Mouse (Mus musculus) erythroblast, embryonic 14.5 days (primary cell): ENCODE data around the gene Epb41l4b. TPM values are rescaled to one million over a fixed set of nuclear protein-coding genes. Genes with fewer than 3 reads are reported as not detected.

ENCODE experiments used
- H3K27me3 ChIP-seq: 2 replicates; pipeline ENCODE4 v1.6.1; 2012; ENCODE audit warnings: inconsistent platforms; ENCODE audit not compliant: control insufficient read depth
- H3K36me3 ChIP-seq: 2 replicates; pipeline ENCODE4 v1.6.1; 2012; ENCODE audit warnings: mild to moderate bottlenecking, inconsistent platforms; ENCODE audit not compliant: control insufficient read depth
- H3K4me1 ChIP-seq: 2 replicates; pipeline ENCODE4 v1.6.1; 2012; ENCODE audit warnings: inconsistent platforms; ENCODE audit not compliant: control insufficient read depth
- H3K4me3 ChIP-seq: replicated peaks from 2 replicates; pipeline ENCODE3; 2012; ENCODE audit warnings: moderate library complexity, mild to moderate bottlenecking, inconsistent platforms
- H3K9me3 ChIP-seq: 2 replicates; pipeline ENCODE4 v1.6.1; 2012; ENCODE audit warnings: low read length, inconsistent platforms, mixed read lengths; ENCODE audit not compliant: control insufficient read depth
- GATA1 ChIP-seq: IDR thresholded peaks from 2 replicates; pipeline ENCODE4 v1.6.1; 2012; ENCODE audit warnings: low read length, inconsistent platforms, mixed read lengths
- TAL1 ChIP-seq: IDR thresholded peaks from 3 replicates; pipeline ENCODE4 v1.6.1; 2012; ENCODE audit warnings: low read length, inconsistent platforms, mixed read lengths
- polyA plus RNA-seq: library from polyadenylated mRNA; stranded (reverse); fragments of >175 nt; gene quantifications from 2 replicates; pipeline ENCODE4 v1.2.3, GENCODE M21; 2012

Gene Epb41l4b
- polyA plus RNA-seq, 1 experiment: 0.02 TPM

GRCm38 (mm10) chr4:57060319-57060831 is 82.9 kb downstream of the Epb41l4b start:
- H3K27me3 ChIP-seq: no peaks in the 10 kb centered on the region
- H3K36me3 ChIP-seq: no peaks in the 10 kb centered on the region
- H3K4me3 ChIP-seq: no peak overlapping the region
- no peaks in the 10 kb centered on the region for H3K9me3 ChIP-seq
- no peaks in the 10 kb centered on the region for H3K4me1 ChIP-seq
- no peak for TF ChIP-seq GATA1
- no peak for TF ChIP-seq TAL1

GRCm38 (mm10) chr4:57058623-57059022 is 84.6 kb downstream of the Epb41l4b start:
- H3K36me3 ChIP-seq: no peaks in the 10 kb centered on the region
- no peak for TF ChIP-seq TAL1
- TF ChIP-seq GATA1: no peak

GRCm38 (mm10) chr4:57057637-57058036 is 85.6 kb downstream of the Epb41l4b start:
- Histone ChIP-seq H3K4me1 (no peaks in the 10 kb centered on the region), H3K36me3 (no peaks in the 10 kb centered on the region), H3K27me3 (no peaks in the 10 kb centered on the region), H3K9me3 (no peaks in the 10 kb centered on the region), H3K4me3 (no peak overlapping the region)
- TF ChIP-seq TAL1: no peak
- no peak for TF ChIP-seq GATA1

More at GRCm38 (mm10) chr4:57058623-57059022, 84.6 kb downstream of the Epb41l4b start:
- Histone ChIP-seq H3K4me3 (no peak overlapping the region), H3K4me1 (no peaks in the 10 kb centered on the region), H3K27me3 (no peaks in the 10 kb centered on the region), H3K9me3 (no peaks in the 10 kb centered on the region)

- Histone ChIP-seq H3K9me3 (no peaks in the 10 kb centered on the region), H3K4me1 (no peaks in the 10 kb centered on the region), H3K4me3 (no peak overlapping the region), H3K27me3 (no peaks in the 10 kb centered on the region), H3K36me3 (no peaks in the 10 kb centered on the region)
- TF ChIP-seq TAL1 (no peak), GATA1 (no peak)
Observed at GRCm38 (mm10) chr4:57055635-57056034, 87.6 kb downstream of the Epb41l4b start.

GRCm38 (mm10) chr4:57049281-57049921 is 93.8 kb downstream of the Epb41l4b start:
- H3K4me3 ChIP-seq: no peak overlapping the region
- no peaks in the 10 kb centered on the region for H3K4me1 ChIP-seq
- no peaks in the 10 kb centered on the region for H3K9me3 ChIP-seq
- TF ChIP-seq TAL1 (no peak), GATA1 (no peak)
- no peaks in the 10 kb centered on the region for H3K36me3 ChIP-seq
- H3K27me3 ChIP-seq: no peaks in the 10 kb centered on the region

- TF ChIP-seq GATA1 (no peak), TAL1 (no peak)
- no peak overlapping the region for H3K4me3 ChIP-seq
Observed at GRCm38 (mm10) chr4:57048566-57048965, 94.7 kb downstream of the Epb41l4b start.

GRCm38 (mm10) chr4:57046160-57046571 is 97.1 kb downstream of the Epb41l4b start:
- Histone ChIP-seq H3K36me3 (no peaks in the 10 kb centered on the region), H3K4me3 (no peak overlapping the region), H3K27me3 (no peaks in the 10 kb centered on the region), H3K9me3 (no peaks in the 10 kb centered on the region), H3K4me1 (no peaks in the 10 kb centered on the region)
- TF ChIP-seq TAL1 (no peak), GATA1 (no peak)

More at GRCm38 (mm10) chr4:57048566-57048965, 94.7 kb downstream of the Epb41l4b start:
- no peaks in the 10 kb centered on the region for H3K4me1 ChIP-seq
- no peaks in the 10 kb centered on the region for H3K9me3 ChIP-seq
- H3K27me3 ChIP-seq: no peaks in the 10 kb centered on the region
- no peaks in the 10 kb centered on the region for H3K36me3 ChIP-seq

- Histone ChIP-seq H3K9me3 (no peaks in the 10 kb centered on the region), H3K4me1 (no peaks in the 10 kb centered on the region), H3K4me3 (no peak overlapping the region), H3K36me3 (no peaks in the 10 kb centered on the region), H3K27me3 (no peaks in the 10 kb centered on the region)
- TF ChIP-seq GATA1: no peak
- TF ChIP-seq TAL1: no peak
Observed at GRCm38 (mm10) chr4:57043621-57044020, 99.6 kb downstream of the Epb41l4b start.

- H3K36me3 ChIP-seq: no peaks in the 10 kb centered on the region
- TF ChIP-seq GATA1: no peak
- TF ChIP-seq TAL1: no peak
- H3K4me1 ChIP-seq: no peaks in the 10 kb centered on the region
- H3K27me3 ChIP-seq: no peaks in the 10 kb centered on the region
- no peak overlapping the region for H3K4me3 ChIP-seq
- no peaks in the 10 kb centered on the region for H3K9me3 ChIP-seq
Observed at GRCm38 (mm10) chr4:57041661-57042060, 101.6 kb downstream of the Epb41l4b start.

- Histone ChIP-seq H3K36me3 (no peaks in the 10 kb centered on the region), H3K4me1 (no peaks in the 10 kb centered on the region), H3K4me3 (no peak overlapping the region), H3K27me3 (no peaks in the 10 kb centered on the region), H3K9me3 (no peaks in the 10 kb centered on the region)
- TF ChIP-seq TAL1: no peak
- no peak for TF ChIP-seq GATA1
Observed at GRCm38 (mm10) chr4:57041211-57041610, 102.0 kb downstream of the Epb41l4b start.
